Mouse (Mus musculus) CH12.LX (cell line): ENCODE results near the gene Ppp4r2.

Experiments
- CTCF ChIP-seq, 2 experiments: IDR thresholded peaks in 1 of 2; conservative IDR thresholded peaks in 1 of 2; 2 replicates each; pipeline ENCODE4 v1.5.1; 2011 to 2012; ENCODE audit warnings: low read depth in 2 of 2, low read length in 2 of 2, improper control_type of control experiment in 1 of 2, inconsistent platforms in 1 of 2, mild to moderate bottlenecking in 1 of 2, moderate library complexity in 1 of 2
- ELF1 ChIP-seq: IDR thresholded peaks from 2 replicates; pipeline ENCODE4 v1.6.1; 2014; ENCODE audit warnings: low read depth, mild to moderate bottlenecking, inconsistent platforms, low read length, improper control_type of control experiment
- EP300 ChIP-seq: IDR thresholded peaks from 2 replicates; pipeline ENCODE4 v1.6.1; 2011; ENCODE audit warnings: low read length, improper control_type of control experiment
- ETS1 ChIP-seq: conservative IDR thresholded peaks from 2 replicates; pipeline ENCODE4 v1.6.1; 2012; ENCODE audit warnings: low read depth, mild to moderate bottlenecking, inconsistent platforms, low read length, improper control_type of control experiment, moderate library complexity
- MAX ChIP-seq: IDR thresholded peaks from 2 replicates; pipeline ENCODE4 v1.6.1; 2011; ENCODE audit warnings: low read length, improper control_type of control experiment
- MYC ChIP-seq: IDR thresholded peaks from 2 replicates; pipeline ENCODE4 v1.6.1; 2011; ENCODE audit warnings: low read depth, mild to moderate bottlenecking, improper control_type of control experiment, low read length
- POLR2A ChIP-seq: IDR thresholded peaks from 2 replicates; pipeline ENCODE4 v1.6.1; 2011; ENCODE audit warnings: low read depth, mild to moderate bottlenecking, improper control_type of control experiment, low read length
- RAD21 ChIP-seq: IDR thresholded peaks from 2 replicates; pipeline ENCODE4 v1.6.1; 2011; ENCODE audit warnings: low read depth, mild to moderate bottlenecking, low read length, improper control_type of control experiment, moderate library complexity
- SMC3 ChIP-seq: IDR thresholded peaks from 2 replicates; pipeline ENCODE4 v1.6.1; 2011; ENCODE audit warnings: low read depth, low read length, improper control_type of control experiment

DNA sequence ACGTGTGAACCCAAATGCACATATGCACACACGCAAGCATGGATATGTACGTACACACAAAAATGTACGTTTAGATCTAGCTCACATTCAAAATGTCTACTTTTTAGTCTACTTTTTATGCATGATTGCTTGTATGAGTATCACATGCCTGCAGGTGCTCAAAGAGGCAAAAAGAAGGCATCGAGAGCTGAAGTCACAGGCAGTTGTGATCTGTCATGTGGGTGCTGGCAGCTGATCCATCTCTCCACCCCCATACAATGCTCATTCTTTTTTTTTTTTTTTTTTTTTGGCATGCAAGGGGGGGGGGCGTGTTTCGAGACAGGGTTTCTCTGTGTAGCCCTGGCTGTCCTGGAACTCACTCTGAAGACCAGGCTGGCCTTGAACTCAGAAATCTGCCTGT, 4.9 kb upstream of the Ppp4r2 start:
- TF ChIP-seq EP300 (no peak), CTCF (conservative IDR thresholded peaks at IDR 0.05 in 1 of 2, IDR thresholded peaks at IDR 0.05 in 1 of 2; ENCODE audit: low read depth in 2 of 2, low read length in 2 of 2) (no peak), ELF1 (no peak), POLR2A (no peak), MYC (no peak), MAX (no peak), RAD21 (no peak), SMC3 (no peak), ETS1 (no peak)
